Mouse (Mus musculus): ENCODE measurements around the gene Grasp.

The Grasp gene

GRCm38 (mm10) chr15:101271513-101271912, 47.5 kb downstream of the Grasp start:
- no peak for DNase-seq (ENCODE audit: low spot score in 2 of 2)

- no peak for DNase-seq (ENCODE audit: low spot score in 2 of 2)
These were observed 50.4 kb downstream of the Grasp start for GRCm38 (mm10) chr15:101274380-101274779.

- peak in 1 of 2 experiments; percentile 68 for DNase-seq (ENCODE audit: low spot score in 2 of 2)
These were observed 53.4 kb downstream of the Grasp start for GRCm38 (mm10) chr15:101277351-101277899.

- DNase-seq (ENCODE audit: low spot score in 2 of 2): no peak
These were observed 54.6 kb downstream of the Grasp start for GRCm38 (mm10) chr15:101278589-101278988.

GRCm38 (mm10) chr15:101279430-101279999, 55.5 kb downstream of the Grasp start:
- no peak for DNase-seq (ENCODE audit: low spot score in 2 of 2)

Measured in left cerebral cortex, adult 9 months (tissue).